Mouse (Mus musculus) MEL (cell line): ENCODE data around the gene Arhgdib.

Experiments used
- CTCF ChIP-seq, 3 experiments: IDR thresholded peaks in 2 of 3; conservative IDR thresholded peaks in 1 of 3; 2 replicates each; pipeline ENCODE4 v1.5.1; 2011 to 2012; ENCODE audit warnings: low read length in 3 of 3, low read depth in 2 of 3, mild to moderate bottlenecking in 2 of 3, improper control_type of control experiment in 1 of 3, inconsistent platforms in 1 of 3, mixed read lengths in 1 of 3, moderate library complexity in 1 of 3; ENCODE audit not compliant: control insufficient read depth in 1 of 3, insufficient read depth in 1 of 3, poor library complexity in 1 of 3, severe bottlenecking in 1 of 3
- POLR2A ChIP-seq, 2 experiments: IDR thresholded peaks; 2 replicates each; pipeline ENCODE4 v1.6.1; 2011 to 2012; ENCODE audit warnings: low read length in 2 of 2, mild to moderate bottlenecking in 2 of 2, control low read depth in 1 of 2, improper control_type of control experiment in 1 of 2, low read depth in 1 of 2, moderate library complexity in 1 of 2; ENCODE audit not compliant: control insufficient read depth in 1 of 2, insufficient read depth in 1 of 2, poor library complexity in 1 of 2

- TF ChIP-seq CTCF (IDR thresholded peaks at IDR 0.05 in 2 of 3, conservative IDR thresholded peaks at IDR 0.05 in 1 of 3; ENCODE audit: control insufficient read depth in 1 of 3, insufficient read depth in 1 of 3, low read depth in 2 of 3, low read length in 3 of 3, poor library complexity in 1 of 3, severe bottlenecking in 1 of 3) (no peak), POLR2A (IDR thresholded peaks at IDR 0.05; ENCODE audit: control insufficient read depth in 1 of 2, insufficient read depth in 1 of 2, low read depth in 1 of 2, low read length in 2 of 2, poor library complexity in 1 of 2) (no peak)
Measured at GRCm38 (mm10) chr6:136954192-136954591, 12.5 kb upstream of the Arhgdib start.
